Mouse (Mus musculus): Measurements from ENCODE around the gene Gm16223.

Gene Gm16223

DNA sequence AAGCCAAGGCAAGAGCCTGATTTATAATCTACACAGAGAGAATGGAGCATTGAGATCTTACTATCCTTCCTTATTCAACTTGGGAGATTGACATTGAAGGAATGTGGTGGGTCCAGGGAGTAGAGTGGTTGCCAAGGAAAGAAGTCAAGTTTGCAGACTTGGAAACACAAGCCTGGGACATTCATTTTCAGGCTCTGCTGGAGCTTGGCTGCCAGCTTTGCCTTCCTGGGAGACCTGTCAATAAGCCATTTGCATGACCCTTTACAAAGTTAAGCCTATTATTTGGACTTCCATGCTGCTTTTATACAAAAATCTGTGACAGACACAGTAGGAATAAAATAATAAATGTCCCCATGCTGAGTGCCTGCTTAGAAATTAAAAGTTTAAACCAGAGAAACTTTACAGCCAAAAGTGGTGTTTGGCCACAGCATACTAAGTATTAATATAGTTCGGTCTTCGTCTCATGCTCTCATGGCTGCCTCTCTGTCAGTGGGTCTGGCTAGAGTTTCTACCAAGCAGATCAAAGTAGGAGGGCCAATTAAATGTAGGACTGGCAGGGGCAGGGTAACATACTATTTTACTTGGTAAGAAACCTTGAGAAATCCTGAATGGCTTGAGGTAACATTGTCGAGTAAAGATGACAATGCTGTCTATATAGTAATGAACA lies 139.8 kb downstream of the Gm16223 start:
- ChIA-PET CTCF (no interaction called here), POLR2A (no interaction called here)

DNA sequence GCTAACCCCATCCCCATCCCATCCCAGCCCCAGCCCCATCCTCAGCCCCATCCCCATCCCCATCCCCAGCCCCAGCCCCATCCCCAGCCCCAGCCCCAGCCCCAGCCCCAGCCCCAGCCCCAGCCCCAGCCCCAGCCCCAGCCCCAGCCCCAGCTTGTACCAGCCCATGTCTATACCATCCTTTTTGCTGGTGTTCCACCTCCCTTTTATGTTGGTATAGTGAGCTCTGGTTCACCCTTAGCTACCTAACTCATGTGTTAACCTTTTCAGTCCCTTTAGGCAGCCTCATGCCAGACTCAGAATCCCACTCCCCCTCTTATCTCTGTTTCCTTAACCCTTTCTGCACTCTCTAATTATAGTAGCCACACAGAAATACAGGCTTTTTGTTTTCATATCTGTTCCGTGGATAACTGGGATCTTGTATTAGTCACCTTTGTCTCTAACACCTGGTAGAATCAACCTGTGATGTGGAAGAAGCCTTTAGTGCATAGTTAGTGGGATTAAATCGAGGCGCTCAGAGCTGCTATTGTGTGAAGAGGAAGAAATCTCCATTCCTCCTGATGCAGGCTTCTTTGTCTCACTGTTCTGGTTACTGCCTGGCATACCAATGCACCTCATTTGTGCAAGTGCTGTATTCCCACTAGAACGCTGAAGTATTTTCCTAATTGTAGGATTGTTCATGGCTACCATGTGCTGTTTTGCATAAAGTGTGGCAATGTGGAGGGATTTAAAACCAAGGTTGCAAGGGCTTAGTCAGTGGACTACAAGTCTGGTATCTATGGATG lies 144.0 kb downstream of the Gm16223 start:
- CTCF ChIA-PET = no interaction called here
- POLR2A ChIA-PET = no interaction called here

DNA sequence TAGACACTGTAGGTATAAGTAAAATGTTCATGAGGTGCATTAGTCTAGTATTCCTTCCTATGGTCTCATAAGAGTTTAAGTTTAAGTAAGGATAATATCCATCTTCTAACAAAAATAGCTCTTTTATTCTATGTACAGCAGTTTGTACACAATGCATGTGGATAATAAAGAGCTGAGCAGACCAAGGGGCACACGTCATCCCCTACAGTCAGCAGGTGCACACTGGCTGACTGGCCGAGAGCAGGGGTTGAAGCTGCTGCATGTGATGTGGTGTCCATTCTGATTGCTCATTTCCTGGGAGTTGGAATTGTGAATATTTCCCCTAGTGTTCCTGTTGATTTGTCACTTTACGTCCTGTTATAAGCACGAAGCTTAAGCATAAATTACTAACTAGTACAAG lies 144.6 kb downstream of the Gm16223 start:
- CTCF ChIA-PET = no interaction called here
- POLR2A ChIA-PET = no interaction called here

DNA sequence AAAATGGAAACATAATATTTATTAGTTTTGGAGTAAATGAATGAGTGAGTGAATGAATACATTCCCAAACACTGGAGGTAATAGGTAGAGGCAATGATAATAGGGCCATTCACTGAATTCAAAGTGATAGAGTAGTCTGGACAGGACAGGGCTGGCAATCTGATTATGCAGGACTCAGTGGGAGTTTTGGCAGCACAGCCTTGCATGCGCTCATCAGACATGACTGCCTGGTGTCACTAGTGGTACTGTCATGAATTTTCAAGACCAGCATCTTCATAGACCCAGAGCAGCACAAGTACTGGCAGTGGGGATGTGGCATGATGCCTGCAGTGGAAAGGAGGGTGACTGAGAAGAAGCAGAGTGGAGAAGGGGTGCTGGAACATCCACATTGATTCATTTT lies 157.1 kb downstream of the Gm16223 start:
- POLR2A ChIA-PET = no interaction called here
- CTCF ChIA-PET = no interaction called here

DNA sequence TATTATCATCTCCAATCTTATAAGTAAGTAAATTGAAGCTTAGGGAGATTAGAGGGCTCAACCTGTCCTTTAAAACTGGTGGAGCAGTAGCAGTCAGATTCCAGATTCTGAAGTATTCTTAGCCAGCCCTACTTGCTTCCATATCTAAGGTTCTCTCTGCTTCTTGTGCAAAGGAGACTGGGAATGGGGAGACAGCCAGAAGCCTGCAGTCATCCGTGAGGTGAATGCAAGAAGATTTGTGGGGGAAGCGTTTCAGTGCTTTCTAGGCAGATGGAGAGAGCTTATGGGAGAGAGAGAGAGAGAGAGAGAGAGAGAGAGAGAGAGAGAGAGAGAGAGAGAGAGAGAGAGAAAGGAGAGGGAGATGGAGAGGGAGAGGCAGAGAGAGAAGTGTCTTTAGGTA lies 160.9 kb downstream of the Gm16223 start:
- POLR2A ChIA-PET = no interaction called here
- CTCF ChIA-PET = no interaction called here

DNA sequence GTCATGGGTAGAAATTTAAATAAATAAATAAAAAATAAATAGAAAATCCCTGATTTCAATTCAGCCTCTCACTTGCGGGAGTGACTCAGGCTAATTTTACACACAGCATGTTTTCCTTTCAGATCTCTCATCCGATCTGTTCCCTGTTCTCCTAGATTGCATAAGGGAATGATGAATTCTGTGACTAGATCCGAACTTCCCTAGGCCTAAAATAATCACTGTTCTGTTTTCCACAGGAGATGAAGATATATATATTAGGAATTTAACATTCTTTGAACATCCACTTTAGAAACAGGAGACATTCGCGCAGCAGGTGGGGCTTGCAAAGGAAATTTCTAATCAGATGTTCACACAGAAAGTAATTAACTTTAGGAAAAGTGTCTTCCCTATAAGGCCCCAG lies 171.5 kb downstream of the Gm16223 start:
- ChIA-PET POLR2A (no interaction called here), CTCF (no interaction called here)

DNA sequence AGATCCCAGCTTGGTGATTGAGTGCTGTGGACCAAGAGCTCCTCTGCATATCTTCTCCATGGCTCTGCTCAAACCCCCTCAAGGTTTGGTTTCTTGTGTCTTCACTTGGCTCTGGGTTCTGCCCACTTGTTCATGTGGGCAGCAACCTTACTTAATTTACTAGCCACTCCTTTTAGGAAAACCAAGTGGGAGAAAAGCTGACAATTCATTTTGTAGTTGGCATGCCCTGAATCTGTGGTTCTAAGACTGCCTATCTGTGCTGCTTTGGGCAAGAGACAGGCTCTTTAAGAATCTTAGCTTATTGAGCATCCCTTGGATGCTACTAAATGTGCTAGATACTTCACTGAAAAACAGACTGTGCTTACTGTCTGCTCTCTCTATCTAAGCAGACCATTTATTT lies 172.0 kb downstream of the Gm16223 start:
- POLR2A ChIA-PET = no interaction called here
- CTCF ChIA-PET = no interaction called here

DNA sequence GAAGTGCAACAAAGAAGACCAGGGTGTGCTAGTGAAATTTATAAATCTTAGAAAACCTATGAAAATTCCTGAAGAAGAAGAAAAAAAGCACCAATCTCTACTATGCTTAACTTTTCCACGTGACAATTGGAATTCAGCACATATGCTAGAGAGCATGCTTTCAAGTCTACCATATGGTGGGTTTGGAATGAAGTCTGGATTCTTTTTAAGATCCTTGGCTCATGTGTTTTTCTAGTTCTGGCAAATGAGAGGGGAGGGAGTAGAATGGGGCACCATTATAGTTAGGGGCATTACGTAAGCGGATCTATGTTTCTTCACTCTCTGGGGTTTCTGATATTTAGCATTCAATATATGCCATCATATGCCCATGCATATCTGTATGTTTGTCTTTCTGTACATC lies 182.6 kb downstream of the Gm16223 start:
- ChIA-PET CTCF (no interaction called here), POLR2A (no interaction called here)
